Mouse (Mus musculus) splenic B cell, adult 2 months (primary cell): ENCODE data around the gene Cdk6.

ENCODE experiments used
- DNase-seq: peaks from one replicate; pipeline ENCODE4 v3.0.0-alpha.2; 2011; ENCODE audit warnings: low read depth, low spot score
- H3K27me3 ChIP-seq: 2 replicates; pipeline ENCODE4 v1.6.1; 2012; ENCODE audit warnings: mild to moderate bottlenecking, low read length, moderate library complexity, mixed read lengths; ENCODE audit not compliant: control insufficient read depth, poor library complexity, insufficient read depth, severe bottlenecking
- H3K36me3 ChIP-seq: 2 replicates; pipeline ENCODE4 v1.6.1; 2012; ENCODE audit warnings: mild to moderate bottlenecking, low read length, moderate library complexity, mixed read lengths; ENCODE audit not compliant: control insufficient read depth, poor library complexity, insufficient read depth, severe bottlenecking

Cdk6 gene

GRCm38 (mm10) chr5:3503373-3503772, 162.1 kb downstream of the Cdk6 start:
- no peaks in the 10 kb centered on the region for H3K27me3 ChIP-seq
- DNase-seq = peak; percentile 24
- H3K36me3 ChIP-seq = no peaks in the 10 kb centered on the region

- H3K36me3 ChIP-seq = no peaks in the 10 kb centered on the region
- H3K27me3 ChIP-seq = no peaks in the 10 kb centered on the region
- peak; percentile 67 for DNase-seq
These were observed 162.6 kb downstream of the Cdk6 start for GRCm38 (mm10) chr5:3503836-3504323.

- no peaks in the 10 kb centered on the region for H3K27me3 ChIP-seq
- DNase-seq = peak; percentile 11
- H3K36me3 ChIP-seq = no peaks in the 10 kb centered on the region
These were observed 163.2 kb downstream of the Cdk6 start for GRCm38 (mm10) chr5:3504453-3504852.

- peak; percentile 25 for DNase-seq
- no peaks in the 10 kb centered on the region for H3K27me3 ChIP-seq
These were observed 164.3 kb downstream of the Cdk6 start for GRCm38 (mm10) chr5:3505553-3505952.

GRCm38 (mm10) chr5:3508480-3509381, 167.4 kb downstream of the Cdk6 start:
- H3K36me3 ChIP-seq = no peaks in the 10 kb centered on the region
- DNase-seq = no peak
- H3K27me3 ChIP-seq = no peaks in the 10 kb centered on the region

More at GRCm38 (mm10) chr5:3505553-3505952, 164.3 kb downstream of the Cdk6 start:
- no peaks in the 10 kb centered on the region for H3K36me3 ChIP-seq

- H3K27me3 ChIP-seq = no peaks in the 10 kb centered on the region
- H3K36me3 ChIP-seq = no peaks in the 10 kb centered on the region
- DNase-seq = peak; percentile 18
These were observed 168.2 kb downstream of the Cdk6 start for GRCm38 (mm10) chr5:3509503-3509902.

- no peaks in the 10 kb centered on the region for H3K27me3 ChIP-seq
- no peak for DNase-seq
These were observed 170.0 kb downstream of the Cdk6 start for GRCm38 (mm10) chr5:3511097-3511795.

GRCm38 (mm10) chr5:3512584-3512983, 171.3 kb downstream of the Cdk6 start:
- no peaks in the 10 kb centered on the region for H3K27me3 ChIP-seq
- peak; percentile 51 for DNase-seq

More at GRCm38 (mm10) chr5:3511097-3511795, 170.0 kb downstream of the Cdk6 start:
- H3K36me3 ChIP-seq = no peaks in the 10 kb centered on the region

GRCm38 (mm10) chr5:3514901-3515311, 173.6 kb downstream of the Cdk6 start:
- no peaks in the 10 kb centered on the region for H3K27me3 ChIP-seq
- no peak for DNase-seq
- H3K36me3 ChIP-seq = no peaks in the 10 kb centered on the region

More at GRCm38 (mm10) chr5:3512584-3512983, 171.3 kb downstream of the Cdk6 start:
- H3K36me3 ChIP-seq = no peaks in the 10 kb centered on the region

GRCm38 (mm10) chr5:3515477-3515876, 174.2 kb downstream of the Cdk6 start:
- Histone ChIP-seq H3K36me3 (no peaks in the 10 kb centered on the region), H3K27me3 (no peaks in the 10 kb centered on the region)

GRCm38 (mm10) chr5:3516481-3517075, 175.3 kb downstream of the Cdk6 start:
- H3K36me3 ChIP-seq = peaks cover 1% of the 10 kb centered on the region; the same call in 1 of the 2 replicates
- H3K27me3 ChIP-seq = no peaks in the 10 kb centered on the region
- DNase-seq = peak; percentile 74

More at GRCm38 (mm10) chr5:3515477-3515876, 174.2 kb downstream of the Cdk6 start:
- no peak for DNase-seq

- H3K27me3 ChIP-seq = no peaks in the 10 kb centered on the region
- no peak for DNase-seq
- peaks cover 3% of the 10 kb centered on the region; the same call in 1 of the 2 replicates for H3K36me3 ChIP-seq
These were observed 179.4 kb downstream of the Cdk6 start for GRCm38 (mm10) chr5:3520493-3521359.

- DNase-seq = no peak
- Histone ChIP-seq H3K27me3 (no peaks in the 10 kb centered on the region), H3K36me3 (peaks cover 3% of the 10 kb centered on the region; the same call in 1 of the 2 replicates)
These were observed 180.5 kb downstream of the Cdk6 start for GRCm38 (mm10) chr5:3521741-3522140.

- Histone ChIP-seq H3K36me3 (peaks cover 3% of the 10 kb centered on the region; the same call in 1 of the 2 replicates), H3K27me3 (no peaks in the 10 kb centered on the region)
- no peak for DNase-seq
These were observed 181.5 kb downstream of the Cdk6 start for GRCm38 (mm10) chr5:3522826-3523225.
